Mouse (Mus musculus) layer of hippocampus, postnatal 10 days (tissue): ENCODE results near the gene Shld1. TPM values are rescaled to one million over a fixed set of nuclear protein-coding genes. Genes with fewer than 3 reads are reported as not detected.

Experiments used
- DNase-seq, 2 experiments: peaks; one replicate each; pipeline ENCODE4 v3.0.0; 2021; ENCODE audit warnings: low spot score in 2 of 2
- total RNA-seq, 2 experiments: library from RNA; stranded (reverse); gene quantifications; 2 replicates each; pipeline ENCODE4 v1.2.3; 2021

Gene Shld1
- total RNA-seq, 2 experiments from 2014 or later, result 7.7 to 9.1 TPM

- DNase-seq, result no peak
Measured at GRCm38 (mm10) chr2:132723958-132724431, 37.3 kb downstream of the Shld1 start.

GRCm38 (mm10) chr2:132724561-132724960, 37.8 kb downstream of the Shld1 start:
- DNase-seq, result no peak

- no peak for DNase-seq
Measured at GRCm38 (mm10) chr2:132725376-132725905, 38.7 kb downstream of the Shld1 start.

- DNase-seq, result no peak
Measured at GRCm38 (mm10) chr2:132726156-132726555, 39.4 kb downstream of the Shld1 start.

- DNase-seq, result no peak
Measured at GRCm38 (mm10) chr2:132732940-132733339, 46.2 kb downstream of the Shld1 start.

GRCm38 (mm10) chr2:132733603-132734573, 47.2 kb downstream of the Shld1 start:
- DNase-seq, result no peak

GRCm38 (mm10) chr2:132738816-132739432, 52.2 kb downstream of the Shld1 start:
- DNase-seq, result peak in 1 of 2 experiments; percentile 31

GRCm38 (mm10) chr2:132741862-132742347, 55.2 kb downstream of the Shld1 start:
- DNase-seq, result peak; percentile 41 to 51

GRCm38 (mm10) chr2:132744866-132745265, 58.1 kb downstream of the Shld1 start:
- DNase-seq, result no peak

GRCm38 (mm10) chr2:132746108-132746507, 59.4 kb downstream of the Shld1 start:
- DNase-seq, result no peak

- no peak for DNase-seq
Measured at GRCm38 (mm10) chr2:132750726-132751125, 64.0 kb downstream of the Shld1 start.

- DNase-seq, result peak; percentile 12 to 35
Measured at GRCm38 (mm10) chr2:132751141-132752066, 64.7 kb downstream of the Shld1 start.

GRCm38 (mm10) chr2:132752398-132752797, 65.7 kb downstream of the Shld1 start:
- DNase-seq, result no peak

- no peak for DNase-seq
Measured at GRCm38 (mm10) chr2:132753137-132753536, 66.4 kb downstream of the Shld1 start.

- DNase-seq, result peak in 1 of 2 experiments; percentile 22
Measured at GRCm38 (mm10) chr2:132757911-132758310, 71.2 kb downstream of the Shld1 start.

GRCm38 (mm10) chr2:132770822-132771221, 84.1 kb downstream of the Shld1 start:
- DNase-seq, result no peak

- no peak for DNase-seq
Measured at GRCm38 (mm10) chr2:132780978-132781377, 94.2 kb downstream of the Shld1 start, which contains the start of gene Chgb. TSS of gene Chgb (plus strand) at chr2:132781278.

- peak; percentile 89 to 91 for DNase-seq
Measured at GRCm38 (mm10) chr2:132781439-132782068, 94.8 kb downstream of the Shld1 start.

GRCm38 (mm10) chr2:132784039-132784438, 97.3 kb downstream of the Shld1 start:
- no peak for DNase-seq
